10 mouse cellular contexts compared by ENCODE assay signal in the genomic region with DNA sequence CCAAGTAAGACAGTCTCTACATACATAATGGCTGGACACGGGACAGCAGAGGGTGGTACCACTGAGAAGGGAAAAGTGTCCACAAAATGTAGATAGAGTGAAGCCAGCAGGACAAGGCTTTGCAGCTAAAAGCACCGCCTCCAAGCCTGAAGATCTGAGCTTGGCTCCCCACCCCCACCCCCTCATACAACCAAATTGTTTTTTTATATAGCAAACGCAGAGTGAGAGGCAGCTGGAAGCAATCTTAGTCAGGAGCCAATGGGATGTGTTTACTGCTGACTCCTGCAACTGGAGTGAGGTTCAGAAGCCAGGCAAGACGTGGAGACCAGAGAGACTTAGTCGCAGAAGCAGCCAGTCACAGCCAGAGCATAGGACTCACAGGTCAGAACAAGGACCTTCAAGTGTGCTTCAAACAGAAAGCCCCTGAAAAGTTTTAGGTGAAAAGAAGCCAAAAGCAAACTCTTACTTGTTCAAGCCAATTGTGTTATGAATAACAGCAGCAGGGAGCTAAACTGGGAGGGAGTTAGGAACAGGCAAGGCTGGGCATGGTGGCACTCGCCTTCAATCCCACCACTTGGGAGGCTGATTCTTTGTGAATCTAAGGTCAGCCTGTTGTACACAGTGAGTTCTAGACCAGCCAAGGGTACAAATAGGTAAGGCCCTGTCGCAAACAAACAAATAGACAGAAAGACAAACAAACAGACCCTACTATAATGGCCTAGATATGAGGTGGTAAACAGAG. TPM values are rescaled to one million over a fixed set of nuclear protein-coding genes. Genes with fewer than 3 reads are reported as not detected.
DNase-seq lines count a peak whose midpoint lies in the region; ATAC-seq and TF ChIP-seq lines count a peak whose summit lies in the region.
"Had no signal": no experiment of that assay in that cellular context is flagged by ENCODE, and none has a peak within 500 bp of the region (broad histone marks: within the 10 kb centered on the region; RNA-seq: fewer than 3 reads in every experiment).

No protein-coding gene starts in this region.

- peak; percentile 89 for DNase-seq in kidney, postnatal 0 days (ENCODE audit: low spot score)
- no peak for DNase-seq in kidney, adult 18-20 months
- peak; percentile 77 for DNase-seq in limb, embryonic 14.5 days (ENCODE audit: low spot score)
- DNase-seq in spleen, adult 12 weeks (ENCODE audit: low spot score): no peak
- DNase-seq in liver: no peak
- DNase-seq in cerebellum, postnatal 10 days: no peak

- peak; percentile 31; the same call in 1 of the 2 replicates for TF ChIP-seq POLR2A in limb, embryonic 14.5 days (IDR thresholded peaks at IDR 0.05; ENCODE audit: borderline replicate concordance, extremely low read depth, insufficient read depth, insufficient read length)

- H3K36me3 ChIP-seq in kidney, postnatal 0 days (ENCODE audit: insufficient read depth, low read length): 0 out of 2 replicates have a peak, but pooled peaks cover 4% of the 10 kb centered on the region
- no peaks in the 10 kb centered on the region for H3K36me3 ChIP-seq in heart, embryonic 11.5 days (ENCODE audit: control insufficient read depth, insufficient read depth, low read length)
- peaks cover 13% of the 10 kb centered on the region for H3K36me3 ChIP-seq in limb, embryonic 14.5 days (ENCODE audit: control insufficient read depth, insufficient read depth, low read length)
- 0 out of 2 replicates have a peak, but pooled peaks cover 4% of the 10 kb centered on the region for H3K36me3 ChIP-seq in stomach, embryonic 16.5 days (ENCODE audit: control insufficient read depth, insufficient read depth, low read length)

- no peak overlapping the region for H3K4me2 ChIP-seq in kidney, postnatal 0 days (ENCODE audit: low read length)
- H3K4me2 ChIP-seq in heart, embryonic 11.5 days: no peak overlapping the region
- 0 out of 2 replicates have a peak overlapping the region, but pooled peaks have one; percentile 19 for H3K4me2 ChIP-seq in limb, embryonic 14.5 days (replicated peaks; ENCODE audit: low read depth, low read length, severe bottlenecking)
- H3K4me2 ChIP-seq in stomach, embryonic 16.5 days (ENCODE audit: low read depth, low read length): 0 out of 2 replicates have a peak overlapping the region, but pooled peaks have one; percentile 25

- WGBS in kidney, postnatal 0 days: 48% methylated on average over 7 of the region's 7 CpGs
- 52% methylated on average over 7 of the region's 7 CpGs for WGBS in heart, embryonic 11.5 days (ENCODE audit: insufficient replicate concordance)
- WGBS in limb, embryonic 14.5 days: 31% methylated on average over 7 of the region's 7 CpGs
- 43% methylated on average over 7 of the region's 7 CpGs for WGBS in stomach, embryonic 16.5 days

- peak overlapping the region; percentile 70 for H3K27ac ChIP-seq in kidney, postnatal 0 days
- H3K27ac ChIP-seq in heart, embryonic 11.5 days (ENCODE audit: low read depth, low read length): peak overlapping the region; percentile 75
- peak overlapping the region; percentile 88 for H3K27ac ChIP-seq in limb, embryonic 14.5 days (replicated peaks; ENCODE audit: low read depth, low read length)
- peak overlapping the region; percentile 91 for H3K27ac ChIP-seq in stomach, embryonic 16.5 days (ENCODE audit: low read length)

- no peak for TF ChIP-seq CTCF in kidney, postnatal 0 days (IDR thresholded peaks at IDR 0.05; ENCODE audit: low read depth)

- no peaks in the 10 kb centered on the region for H3K27me3 ChIP-seq in kidney, postnatal 0 days (ENCODE audit: insufficient read depth, low read length)
- no peaks in the 10 kb centered on the region for H3K27me3 ChIP-seq in heart, embryonic 11.5 days (ENCODE audit: control insufficient read depth, insufficient read depth, low read length)
- H3K27me3 ChIP-seq in limb, embryonic 14.5 days (ENCODE audit: control insufficient read depth, insufficient read depth, low read length): no peaks in the 10 kb centered on the region
- H3K27me3 ChIP-seq in stomach, embryonic 16.5 days (ENCODE audit: control insufficient read depth, insufficient read depth, low read length): no peaks in the 10 kb centered on the region
- H3K27me3 ChIP-seq: CH12.LX had no signal

- ATAC-seq in kidney, postnatal 0 days (replicated peaks; ENCODE audit: low FRiP score, low read depth): peak; percentile 57; the same call in 1 of the 2 replicates
- no peak for ATAC-seq in heart, embryonic 11.5 days (replicated peaks; ENCODE audit: insufficient number of reproducible peaks, low FRiP score, low TSS enrichment)
- peak; percentile 88 for ATAC-seq in limb, embryonic 14.5 days (ENCODE audit: low FRiP score, low read depth)
- ATAC-seq in stomach, embryonic 16.5 days (ENCODE audit: insufficient read depth, low FRiP score): peak; percentile 72

- H3K4me1 ChIP-seq in kidney, postnatal 0 days (replicated peaks; ENCODE audit: insufficient read depth, low read length): no peaks in the 10 kb centered on the region
- peaks cover 39% of the 10 kb centered on the region for H3K4me1 ChIP-seq in heart, embryonic 11.5 days (ENCODE audit: control insufficient read depth, insufficient read depth, low read length)
- H3K4me1 ChIP-seq in limb, embryonic 14.5 days (ENCODE audit: control insufficient read depth, insufficient read depth, low read length): peaks cover 18% of the 10 kb centered on the region
- H3K4me1 ChIP-seq in stomach, embryonic 16.5 days (ENCODE audit: control insufficient read depth, insufficient read depth, low read length): peaks cover 26% of the 10 kb centered on the region

- no peaks in the 10 kb centered on the region for H3K9me3 ChIP-seq in kidney, postnatal 0 days (replicated peaks; ENCODE audit: low read length)
- H3K9me3 ChIP-seq in heart, embryonic 11.5 days (replicated peaks; ENCODE audit: control insufficient read depth, low read length): no peaks in the 10 kb centered on the region
- no peaks in the 10 kb centered on the region for H3K9me3 ChIP-seq in limb, embryonic 14.5 days (ENCODE audit: control insufficient read depth, low read length)
- no peaks in the 10 kb centered on the region for H3K9me3 ChIP-seq in stomach, embryonic 16.5 days (replicated peaks; ENCODE audit: control insufficient read depth, low read length)

- H3K4me3 ChIP-seq in kidney, postnatal 0 days (replicated peaks; ENCODE audit: low read depth, low read length): no peak overlapping the region
- no peak overlapping the region for H3K4me3 ChIP-seq in heart, embryonic 11.5 days (ENCODE audit: low read depth, low read length)
- no peak overlapping the region for H3K4me3 ChIP-seq in limb, embryonic 14.5 days (replicated peaks; ENCODE audit: low read length)
- H3K4me3 ChIP-seq in stomach, embryonic 16.5 days (replicated peaks; ENCODE audit: low read length): no peak overlapping the region

- H3K9ac ChIP-seq in kidney, postnatal 0 days (ENCODE audit: low read depth, low read length): no peak overlapping the region
- H3K9ac ChIP-seq in heart, embryonic 11.5 days (ENCODE audit: low read depth, low read length): no peak overlapping the region
- H3K9ac ChIP-seq in limb, embryonic 14.5 days (ENCODE audit: low read depth, low read length, severe bottlenecking): peak overlapping the region; percentile 28; the same call in 1 of the 2 replicates
- 0 out of 2 replicates have a peak overlapping the region, but pooled peaks have one; percentile 32 for H3K9ac ChIP-seq in stomach, embryonic 16.5 days (ENCODE audit: low read length)

RNA-seq across cellular contexts. Expression of a gene that starts 21.5 kb away (rescaled TPM):
- polyA plus RNA-seq in kidney, postnatal 0 days (2015; fragmentation: Nextera tagmentation; extraction: Ambion mirVana): 94.5 and 103 TPM in 2 replicates
- 91.0 and 94.9 TPM in 2 replicates for polyA plus RNA-seq in heart, embryonic 11.5 days (2014; fragmentation: Nextera tagmentation; extraction: Ambion mirVana)
- 83.8 and 98.8 TPM in 2 replicates for polyA plus RNA-seq in limb, embryonic 14.5 days (2012; rRNA removed)
- 125 and 127 TPM in 2 replicates for polyA plus RNA-seq in limb, embryonic 14.5 days (2014; fragmentation: Nextera tagmentation; extraction: Ambion mirVana)
- 184 and 191 TPM in 2 replicates for polyA plus RNA-seq in stomach, embryonic 16.5 days (2015; fragmentation: Nextera tagmentation; extraction: Ambion mirVana)

RNA-seq across cellular contexts. Expression of a gene that starts 35.4 kb away (rescaled TPM):
- polyA plus RNA-seq in kidney, postnatal 0 days (2015; fragmentation: Nextera tagmentation; extraction: Ambion mirVana): 0.96 TPM in 1 of 2 replicates, not detected in the other
- polyA plus RNA-seq in heart, embryonic 11.5 days (2014; fragmentation: Nextera tagmentation; extraction: Ambion mirVana): not detected in 2 replicates
- polyA plus RNA-seq in limb, embryonic 14.5 days (2012; rRNA removed): not detected in 2 replicates
- not detected in 2 replicates for polyA plus RNA-seq in limb, embryonic 14.5 days (2014; fragmentation: Nextera tagmentation; extraction: Ambion mirVana)
- not detected in 2 replicates for polyA plus RNA-seq in stomach, embryonic 16.5 days (2015; fragmentation: Nextera tagmentation; extraction: Ambion mirVana)
- polyA plus RNA-seq: spleen, adult 2 months had no signal

Comparison
In these comparisons a context has a peak if more than half of its experiments do, and no peak if none do; other contexts are left out.
1. DNase-seq: peak in kidney, postnatal 0 days (single experiment) and limb, embryonic 14.5 days (single experiment); none in kidney, adult 18-20 months (single experiment), spleen, adult 12 weeks (single experiment), liver (single experiment) and cerebellum, postnatal 10 days (0 of 2).
2. H3K4me2 ChIP-seq: peak in limb, embryonic 14.5 days (single experiment) and stomach, embryonic 16.5 days (single experiment); none in kidney, postnatal 0 days (single experiment) and heart, embryonic 11.5 days (single experiment).
3. H3K9ac ChIP-seq: peak in limb, embryonic 14.5 days (single experiment) and stomach, embryonic 16.5 days (single experiment); none in kidney, postnatal 0 days (single experiment) and heart, embryonic 11.5 days (single experiment).
4. Peak in every context shown above with its lines, with median percentiles within 50 percentile points of each other: H3K27ac ChIP-seq.